Mouse (Mus musculus) C2C12 (cell line): ENCODE results near the gene Aasdh.

Experiments used
- CEBPB ChIP-seq: IDR thresholded peaks from one replicate; pipeline ENCODE4 v1.6.1; 2011; ENCODE audit warnings: low read depth, mild to moderate bottlenecking, control low read depth, moderate library complexity
- CTCF ChIP-seq: IDR thresholded peaks from one replicate; pipeline ENCODE4 v1.5.1; 2011; ENCODE audit not compliant: control insufficient read depth, insufficient read depth, insufficient read length
- FOSL1 ChIP-seq: IDR thresholded peaks from one replicate; pipeline ENCODE4 v1.8.0; 2011; ENCODE audit warnings: mild to moderate bottlenecking, low read length; ENCODE audit not compliant: poor library complexity, insufficient read depth, severe bottlenecking
- MAX ChIP-seq: IDR thresholded peaks from one replicate; pipeline ENCODE4 v1.6.1; 2011; ENCODE audit warnings: mild to moderate bottlenecking, control low read depth
- MYOD1 ChIP-seq: IDR thresholded peaks from one replicate; pipeline ENCODE4 v1.6.1; 2011; ENCODE audit warnings: low read depth; ENCODE audit not compliant: control insufficient read depth, insufficient read length
- USF1 ChIP-seq: IDR thresholded peaks from one replicate; pipeline ENCODE4 v1.6.1; 2011; ENCODE audit warnings: low read depth, mild to moderate bottlenecking, control low read depth, moderate library complexity

GRCm38 (mm10) chr5:76828527-76829240, 76.6 kb downstream of the Aasdh start:
- TF ChIP-seq CTCF (no peak), USF1 (no peak), CEBPB (no peak), MAX (no peak), MYOD1 (peak; percentile 68), FOSL1 (no peak)
